Mouse (Mus musculus): ENCODE results near the gene Spryd7.

The Spryd7 gene

DNA sequence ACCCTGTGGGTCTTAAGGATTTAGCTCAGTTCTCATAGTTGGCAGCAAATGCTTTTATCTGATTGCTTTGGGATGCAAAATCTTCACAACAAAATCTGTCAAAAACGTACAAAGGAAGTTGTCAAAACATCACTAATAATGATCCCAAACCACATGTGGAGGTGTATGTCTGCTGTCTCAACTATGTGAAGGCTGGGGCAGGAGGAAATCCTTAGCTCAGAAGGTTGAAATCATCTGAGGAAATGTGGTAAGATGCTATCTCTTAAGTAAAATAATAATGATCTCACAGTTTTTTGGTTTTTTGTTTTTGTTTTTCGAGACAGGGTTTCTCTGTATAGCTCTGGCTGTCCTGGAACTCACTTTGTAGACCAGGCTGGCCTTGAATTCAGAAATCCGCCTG, 20.9 kb downstream of the Spryd7 start:
- DNase-seq (ENCODE audit: low spot score) = no peak

DNA sequence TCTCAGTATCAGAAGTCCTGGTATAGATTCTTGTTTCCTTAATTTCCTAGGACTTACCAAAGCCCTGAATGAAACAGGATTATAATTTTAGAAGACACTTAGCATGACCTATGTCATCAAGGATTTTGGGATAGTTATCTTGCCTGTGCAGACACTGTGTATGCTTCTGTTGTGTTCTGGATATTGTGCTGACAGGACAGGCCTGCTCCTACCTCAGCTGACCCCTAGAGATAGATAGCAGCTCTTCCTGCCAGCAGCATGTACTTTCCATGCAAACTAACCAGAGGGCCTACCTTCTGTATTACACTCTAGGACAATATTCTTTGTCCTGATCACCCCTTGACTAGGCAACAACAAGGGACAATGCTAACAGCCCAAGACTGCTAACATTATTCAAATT, 25.7 kb downstream of the Spryd7 start:
- DNase-seq (ENCODE audit: low spot score) = no peak

DNA sequence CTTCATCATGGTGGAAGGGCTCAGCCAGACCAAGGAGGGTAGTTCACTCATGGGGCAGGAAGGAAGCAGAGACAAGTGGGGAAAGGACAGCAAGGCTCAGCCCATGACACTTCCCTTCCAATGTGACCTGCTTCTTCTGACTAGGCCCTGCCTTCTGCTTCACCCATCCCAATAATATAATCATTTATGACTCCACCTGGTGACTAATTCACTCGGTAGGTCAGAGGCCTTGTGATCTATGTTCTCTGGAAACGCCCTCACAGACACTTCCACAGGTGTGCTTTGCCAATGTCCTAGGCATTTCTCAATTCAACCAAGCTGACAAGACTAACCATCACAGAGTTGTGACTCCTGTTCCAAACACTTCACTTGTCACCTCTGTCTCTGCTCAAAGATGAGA, 26.3 kb downstream of the Spryd7 start:
- no peak for DNase-seq (ENCODE audit: low spot score)

DNA sequence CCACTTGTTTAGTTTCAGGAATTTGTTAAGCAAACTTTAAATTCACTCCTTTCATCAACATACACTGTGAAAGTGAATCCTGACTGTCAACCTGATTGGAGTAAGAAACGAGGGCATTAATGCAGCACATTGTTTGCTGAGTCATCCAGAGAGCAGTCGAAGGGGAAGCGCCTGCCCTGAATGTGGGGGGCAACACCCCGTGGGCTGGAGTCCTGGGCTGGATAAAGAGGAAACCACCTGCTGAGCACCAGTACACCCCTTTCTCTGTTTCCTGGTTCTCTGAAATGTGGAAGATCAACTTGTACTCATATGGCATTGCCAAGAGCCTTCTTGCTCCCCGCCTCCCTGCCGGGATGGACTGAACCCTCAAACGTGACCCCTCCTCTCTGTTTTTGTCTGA, 27.2 kb downstream of the Spryd7 start:
- no peak for DNase-seq (ENCODE audit: low spot score)

DNA sequence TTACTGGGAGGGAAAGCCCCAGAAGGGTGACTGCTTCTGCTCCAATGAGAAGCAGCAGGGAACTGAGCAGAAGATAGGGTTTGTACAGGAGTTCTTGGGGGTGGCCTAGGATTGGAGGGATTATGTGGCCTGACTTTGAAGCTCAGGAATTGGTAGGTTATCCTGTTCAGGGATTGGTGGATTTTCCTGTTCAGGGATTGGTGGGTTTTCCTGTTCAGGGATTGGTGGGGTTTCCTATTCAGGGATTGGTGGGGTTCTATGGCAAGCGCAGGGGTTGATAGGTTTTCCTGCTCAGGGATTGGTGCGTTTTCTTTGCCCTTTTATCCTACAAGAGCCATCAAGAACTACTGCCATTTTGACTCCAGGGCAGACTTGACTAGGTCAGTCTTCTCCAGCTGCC, 30.7 kb downstream of the Spryd7 start:
- no peak for DNase-seq (ENCODE audit: low spot score)

DNA sequence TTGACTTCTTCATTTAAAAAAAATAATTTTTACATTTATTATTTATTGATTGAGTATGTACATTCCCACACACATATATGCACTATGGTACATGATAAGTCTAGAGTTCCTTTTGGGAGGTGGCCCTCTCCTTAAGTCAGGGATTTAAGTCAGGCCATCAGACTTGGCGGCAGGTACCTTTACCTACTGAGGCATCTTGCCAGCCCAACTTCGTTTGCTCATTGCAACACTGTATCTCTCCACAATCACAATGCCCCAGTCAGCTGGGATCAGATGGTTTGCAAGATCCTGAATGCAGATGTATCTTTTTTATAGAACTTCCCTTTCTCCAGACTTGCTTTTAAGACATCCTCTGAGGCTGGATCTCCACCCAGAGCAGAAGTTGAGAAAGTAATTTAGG, 32.9 kb downstream of the Spryd7 start:
- no peak for DNase-seq (ENCODE audit: low spot score)

DNA sequence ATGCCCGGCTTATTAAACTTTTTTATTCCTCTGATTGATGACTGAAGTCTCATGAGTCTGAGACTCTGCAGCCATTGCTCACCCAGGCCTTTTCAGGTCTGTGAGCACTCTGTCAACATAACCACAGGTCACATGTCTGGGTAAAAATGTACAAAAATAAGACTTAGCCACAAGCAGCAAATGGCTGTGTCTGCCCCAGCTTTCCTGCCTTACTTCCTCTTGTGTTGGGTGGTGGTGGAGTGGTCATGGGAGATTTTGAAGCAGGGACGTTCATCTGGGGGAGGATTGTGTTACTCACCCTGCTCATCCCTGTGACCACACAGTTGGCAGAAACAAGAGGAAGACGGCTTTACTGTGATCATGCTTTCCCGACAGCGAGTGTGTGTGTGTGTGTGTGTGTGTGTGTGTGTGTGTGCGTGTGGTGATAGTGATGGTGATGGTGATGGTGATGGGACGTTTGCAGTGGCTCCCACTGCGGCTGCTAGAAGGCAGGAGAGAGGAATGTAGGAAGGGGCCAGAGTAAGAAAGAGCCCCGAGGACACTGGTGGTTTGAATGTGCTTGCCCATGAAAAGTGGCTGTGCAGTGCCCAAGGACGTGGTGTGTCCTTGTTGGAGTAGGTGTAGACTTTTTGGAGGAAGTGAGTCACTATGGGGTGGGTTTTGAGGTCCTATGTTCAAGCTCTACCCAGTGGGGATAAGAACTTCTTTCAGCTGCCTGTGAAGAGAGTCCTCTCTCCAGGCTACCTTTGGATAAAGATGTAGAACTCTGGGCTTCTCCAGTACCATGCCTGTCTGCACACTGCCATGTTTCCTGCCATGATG, 37.8 kb downstream of the Spryd7 start:
- DNase-seq (ENCODE audit: low spot score) = peak; percentile 59

DNA sequence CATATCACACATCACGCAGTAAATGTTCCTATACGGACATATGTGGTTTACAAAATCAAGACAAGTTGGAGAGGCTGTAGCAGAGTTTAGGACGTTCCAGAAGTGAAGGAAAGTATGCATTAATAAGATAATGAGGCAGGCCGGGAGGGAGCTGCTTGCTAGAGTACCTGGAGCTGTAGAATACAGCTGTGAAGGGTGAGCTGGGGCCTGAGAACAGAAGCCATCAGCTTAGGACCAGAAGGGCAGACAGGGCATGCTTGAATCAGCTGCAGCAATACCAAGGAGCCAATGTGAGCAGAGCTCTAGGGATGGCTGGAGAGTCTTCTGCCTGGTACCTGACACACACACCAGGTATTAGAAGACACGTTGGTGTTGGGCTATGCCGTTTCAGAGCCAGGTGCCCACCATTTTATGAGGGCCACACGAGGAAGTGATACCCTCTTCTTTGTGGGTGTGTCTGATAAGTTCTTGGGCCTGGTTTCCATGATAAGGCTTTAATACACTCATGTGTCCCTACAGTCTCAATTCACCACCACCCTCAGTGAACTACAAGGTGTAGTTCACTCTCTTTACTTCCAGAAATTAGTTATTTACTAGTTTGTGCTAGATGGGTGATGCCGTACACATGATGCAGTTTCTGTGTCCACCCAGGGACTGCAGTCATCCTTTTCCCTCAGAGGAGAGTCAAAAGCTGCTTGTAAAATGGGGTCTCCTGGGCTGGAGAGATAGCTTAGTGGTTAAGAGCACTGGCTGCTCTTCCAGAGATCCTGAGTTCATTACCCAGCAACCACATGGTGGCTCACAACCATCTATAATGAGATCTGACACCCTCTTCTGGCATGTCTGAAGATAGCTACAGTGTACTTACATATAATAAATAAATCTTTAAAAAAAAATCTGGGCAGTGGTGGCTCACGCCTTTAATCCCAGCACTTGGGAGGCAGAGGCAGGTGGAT, 39.9 kb downstream of the Spryd7 start:
- no peak for DNase-seq (ENCODE audit: low spot score)

DNA sequence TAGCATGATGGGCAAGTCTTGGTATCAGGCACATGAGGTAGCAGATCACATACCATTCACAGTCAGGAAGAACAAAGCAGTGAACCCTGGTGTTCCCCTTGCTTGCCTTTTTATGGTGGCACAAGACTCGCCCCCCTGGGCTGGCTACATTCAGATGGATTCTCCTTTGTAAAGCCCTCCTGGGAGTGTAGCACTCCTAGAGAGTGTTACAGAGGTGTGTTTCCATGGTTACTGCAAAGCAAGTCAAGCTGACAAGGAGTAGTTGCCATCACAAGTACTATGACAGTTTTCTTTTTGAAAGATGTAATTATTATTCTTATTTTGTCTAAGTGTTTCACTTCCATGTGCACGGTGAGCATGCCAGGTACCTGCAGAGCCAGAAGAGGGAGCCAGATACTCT, 45.2 kb downstream of the Spryd7 start:
- DNase-seq (ENCODE audit: low spot score) = no peak

DNA sequence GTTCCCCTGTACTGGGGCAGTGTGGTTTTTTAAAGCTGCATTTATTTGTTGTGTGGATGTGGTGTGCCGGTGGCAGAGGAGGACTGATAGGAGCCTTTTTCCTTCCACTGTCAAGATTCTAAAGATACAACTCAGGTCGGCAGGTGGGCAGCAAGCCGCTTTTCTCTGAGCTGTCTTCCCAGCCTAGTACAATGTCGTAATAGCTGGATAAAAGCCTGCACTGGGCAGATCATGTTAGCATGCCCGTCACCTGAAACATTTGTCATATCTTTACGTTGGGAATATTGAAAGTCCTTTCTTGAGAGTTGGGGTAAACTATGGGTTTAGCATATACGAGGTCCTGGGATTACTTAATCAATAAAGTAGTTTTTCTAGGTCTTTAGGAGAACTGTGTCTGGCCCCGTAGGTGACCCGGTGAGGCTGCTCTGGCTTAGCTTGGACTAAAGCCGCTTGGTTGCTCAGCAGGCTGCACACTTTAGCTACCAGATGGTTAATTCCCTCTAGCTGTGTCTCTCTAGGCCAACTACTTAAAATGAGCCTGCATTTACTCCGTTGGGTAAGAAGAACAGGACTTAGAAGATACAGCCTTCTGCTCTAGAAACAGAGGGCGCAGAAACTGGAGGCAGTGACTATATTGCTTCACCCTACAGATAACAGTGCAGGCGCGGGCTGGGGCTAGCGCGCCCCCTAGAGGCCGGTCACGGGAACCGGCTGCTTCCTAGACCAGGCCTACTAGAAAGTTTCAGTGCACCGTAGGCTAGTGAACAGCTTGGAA, 58.8 kb downstream of the Spryd7 start:
- DNase-seq (ENCODE audit: low spot score) = peak; percentile 73

DNA sequence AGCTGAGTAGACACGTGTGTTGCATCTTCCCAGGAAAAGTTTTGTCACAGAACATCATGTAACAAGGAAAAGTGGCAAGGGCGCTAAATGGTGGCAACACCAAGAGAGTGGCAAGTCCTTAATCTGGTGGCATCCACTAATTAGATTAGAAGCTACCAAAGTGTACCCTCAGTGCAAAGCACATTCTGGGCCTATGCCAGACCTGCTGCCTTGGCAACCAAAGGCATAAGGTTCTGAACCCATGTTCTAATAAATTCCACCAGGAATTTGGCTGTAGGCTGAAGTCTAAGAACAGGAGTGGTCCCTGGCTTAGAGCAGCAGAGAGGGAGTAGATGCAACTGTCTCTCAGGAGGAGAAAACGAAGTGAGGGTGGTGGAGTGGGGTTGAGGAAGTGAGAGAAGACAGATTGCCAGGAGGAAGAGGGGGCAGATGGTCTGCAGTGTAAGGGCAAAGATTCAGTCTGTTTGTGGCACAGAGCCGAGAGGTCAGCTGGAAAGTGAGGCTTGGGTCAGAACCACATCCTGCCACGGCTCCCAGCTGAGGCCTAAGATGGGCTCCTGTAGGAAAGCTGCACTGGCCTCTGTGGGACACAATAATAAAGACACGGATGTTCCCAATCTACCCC, 63.1 kb downstream of the Spryd7 start:
- no peak for DNase-seq (ENCODE audit: low spot score)

Measured in lung, postnatal 25 days (tissue).